Mouse (Mus musculus) 3134 (cell line): ENCODE measurements at regions not wholly inside any gene's neighbourhood (a gene's known extent, or its start where the extent isn't known, plus 50 kb on each side); places are given as distances from the start of the nearest gene placed in this dataset.

Experiments used
- DNase-seq: peaks from one replicate; pipeline ENCODE4 v3.0.0-alpha.2; 2011; ENCODE audit warnings: low spot score; ENCODE audit not compliant: insufficient read length; ENCODE audit errors: extremely low read depth

- no peak for DNase-seq
Observed at GRCm38 (mm10) chr3:35353920-35354319, 400.0 kb upstream of the Atp11b start.

DNA sequence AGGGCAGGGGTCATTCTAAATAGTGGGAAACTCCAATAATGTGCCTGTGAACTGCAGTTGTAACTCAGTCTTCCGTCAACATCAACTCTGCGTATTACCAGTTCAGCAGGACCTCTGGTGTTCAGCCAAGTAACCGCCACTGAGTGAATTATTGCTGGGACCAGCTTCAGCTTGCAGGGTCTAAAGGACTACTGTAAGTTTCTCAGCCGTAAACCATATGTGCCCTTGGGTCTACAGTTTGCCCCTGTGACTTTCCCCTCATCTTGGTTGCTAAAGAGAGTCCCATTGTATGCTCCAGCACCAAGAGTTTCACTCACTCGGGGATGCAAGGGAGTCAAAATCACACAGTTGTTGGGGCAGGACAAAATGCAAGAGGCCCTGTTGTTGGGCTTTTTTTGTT is 399.6 kb upstream of the Atp11b start:
- no peak for DNase-seq

DNA sequence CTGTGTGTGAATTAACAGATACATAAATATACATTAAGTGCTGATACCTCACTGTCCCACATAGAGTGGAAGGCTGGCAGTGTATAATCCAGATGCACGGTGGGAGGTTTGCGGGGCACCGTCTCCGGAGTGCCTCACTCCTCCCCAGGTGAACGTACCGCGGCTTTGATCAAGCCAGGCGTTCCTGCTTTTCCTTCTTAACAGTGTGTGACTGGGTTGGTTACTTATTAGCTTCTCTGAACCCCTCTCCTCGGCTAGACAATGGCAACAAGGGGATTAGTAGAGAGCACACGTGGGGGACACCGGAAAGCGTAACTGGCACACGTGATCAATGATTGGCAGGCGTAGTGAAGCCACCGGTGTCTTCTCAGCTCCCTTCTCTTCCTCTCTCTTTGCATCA is 396.8 kb upstream of the Atp11b start:
- DNase-seq: no peak

GRCm38 (mm10) chr3:35358541-35358940 is 395.4 kb upstream of the Atp11b start:
- DNase-seq: no peak

- DNase-seq: no peak
Observed at GRCm38 (mm10) chr3:35359288-35359687, 394.6 kb upstream of the Atp11b start.

DNA sequence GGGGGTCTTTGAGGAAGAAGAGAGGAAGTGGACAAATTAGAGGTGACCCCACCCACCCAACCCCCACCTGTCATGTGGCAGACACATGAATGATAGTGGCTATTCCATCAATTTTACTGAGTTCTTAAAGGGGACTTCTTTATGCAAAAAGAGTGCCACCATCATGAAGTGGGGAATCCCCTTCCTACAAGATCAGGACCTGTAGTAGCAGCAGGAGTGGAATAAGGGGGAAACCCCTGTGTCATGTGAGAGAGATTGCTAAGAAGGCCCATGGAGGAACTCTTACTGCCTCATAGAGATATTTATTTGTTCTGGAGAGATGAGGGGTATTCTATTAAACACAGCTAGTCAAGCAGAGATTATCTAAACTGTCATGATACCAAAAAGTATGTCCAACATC is 393.4 kb upstream of the Atp11b start:
- DNase-seq: no peak

DNA sequence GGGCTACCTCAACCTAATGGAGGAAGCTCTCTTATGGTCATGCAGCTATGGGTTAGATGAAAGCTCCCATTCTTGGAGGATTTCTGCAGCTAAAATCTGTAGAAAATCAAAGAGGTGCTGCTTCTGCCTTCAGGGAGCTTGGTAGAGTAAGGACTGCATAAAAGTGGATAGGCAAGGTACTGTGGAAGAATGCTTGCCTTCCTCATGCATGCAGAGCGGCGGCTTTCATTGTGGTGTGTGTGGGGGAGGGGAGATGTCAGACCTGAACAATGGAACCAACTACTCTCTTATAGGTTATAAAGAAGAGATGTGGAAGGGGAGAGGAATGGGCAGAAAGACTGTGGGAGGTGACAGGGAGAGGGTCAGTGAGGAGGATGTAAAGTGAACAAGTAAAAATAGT is 392.8 kb upstream of the Atp11b start:
- DNase-seq: no peak

DNA sequence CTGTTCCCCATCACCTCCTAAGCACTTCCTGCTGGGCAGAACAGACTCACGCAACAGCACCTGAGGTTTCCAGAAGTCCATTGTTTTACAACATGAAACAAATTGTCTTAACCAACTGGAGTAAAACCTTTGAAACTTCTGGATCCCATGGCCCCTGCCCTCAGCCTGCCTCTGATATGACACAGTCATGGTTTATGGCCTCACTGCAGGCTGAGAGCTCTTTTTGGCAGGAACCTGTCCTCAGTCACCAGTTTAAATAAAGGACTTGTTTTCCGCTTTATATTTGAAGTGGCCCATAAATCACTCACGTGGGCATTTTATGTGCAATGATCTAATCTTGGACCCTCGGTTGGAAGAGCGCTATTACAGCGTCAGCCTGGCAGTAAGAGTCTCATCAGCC is 388.5 kb upstream of the Atp11b start:
- DNase-seq: no peak

DNA sequence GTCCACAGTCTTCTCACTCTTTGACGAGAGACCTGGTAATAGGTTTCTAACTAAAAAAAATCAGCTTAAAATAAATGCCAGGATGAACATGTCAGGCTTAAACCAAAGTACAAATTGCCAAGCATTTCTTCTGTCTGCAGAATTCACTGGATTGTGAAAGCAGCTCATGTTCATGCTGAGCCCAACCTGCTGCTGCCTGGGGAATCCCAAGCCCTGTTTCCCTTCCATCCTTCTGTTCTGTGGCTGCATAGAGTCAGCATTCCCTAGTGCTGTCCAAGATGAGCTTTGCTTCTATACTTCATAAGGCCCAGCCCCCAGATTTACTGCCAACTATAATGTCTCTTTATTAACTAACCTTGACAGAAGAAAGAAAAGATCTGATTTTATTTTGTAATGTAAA is 381.6 kb upstream of the Atp11b start:
- DNase-seq: no peak

- DNase-seq: no peak
Observed at GRCm38 (mm10) chr3:35387386-35387785, 366.5 kb upstream of the Atp11b start.

- no peak for DNase-seq
Observed at GRCm38 (mm10) chr3:35392657-35393056, 361.2 kb upstream of the Atp11b start.

- DNase-seq: no peak
Observed at GRCm38 (mm10) chr3:35400213-35400612, 353.7 kb upstream of the Atp11b start.

- DNase-seq: no peak
Observed at GRCm38 (mm10) chr3:35402666-35403065, 351.2 kb upstream of the Atp11b start.

- no peak for DNase-seq
Observed at GRCm38 (mm10) chr3:35403952-35404351, 350.0 kb upstream of the Atp11b start.

DNA sequence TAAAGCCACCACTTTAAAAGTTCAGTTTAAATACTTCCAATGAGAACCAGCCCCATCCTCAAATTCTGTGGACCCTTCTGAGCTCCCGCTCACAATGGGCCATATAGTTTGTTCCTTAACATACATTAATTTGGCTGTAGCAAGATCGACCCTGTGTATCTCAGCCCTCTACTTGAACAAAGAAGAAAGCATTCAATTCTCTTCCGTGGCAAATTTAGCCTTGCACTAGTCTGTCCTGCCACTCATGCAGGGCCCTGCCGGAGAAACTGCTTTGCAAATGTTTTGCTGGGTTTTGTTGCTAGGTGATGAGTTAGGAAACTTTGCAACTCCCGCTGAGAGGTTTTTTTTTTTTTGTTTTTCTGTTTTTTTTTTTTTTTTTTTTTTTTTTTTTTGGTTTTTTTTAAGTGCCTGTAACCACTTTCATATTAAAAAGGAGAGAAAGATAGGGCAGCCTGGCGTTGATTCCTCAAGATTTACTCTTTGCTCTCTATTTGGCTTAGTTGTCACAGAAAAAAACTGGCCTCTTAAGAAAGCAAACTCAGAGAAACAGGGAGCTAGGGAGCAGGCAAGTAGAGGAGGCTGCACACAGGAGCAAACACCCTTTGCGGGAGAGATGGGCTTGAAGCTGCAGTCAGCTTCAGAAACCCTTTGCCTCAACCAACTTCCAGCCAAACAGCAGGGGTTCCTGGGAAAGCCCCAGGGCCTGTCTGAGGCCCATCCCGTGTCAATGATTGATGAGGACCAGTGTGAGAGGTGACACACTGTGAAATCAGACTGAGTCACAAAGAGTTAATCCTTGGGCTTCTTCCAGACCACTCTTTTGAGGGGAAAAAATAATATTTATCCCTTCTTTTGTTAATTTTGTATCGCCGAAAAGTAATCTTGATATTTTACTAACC is 349.2 kb upstream of the Atp11b start:
- DNase-seq: peak; percentile 26

DNA sequence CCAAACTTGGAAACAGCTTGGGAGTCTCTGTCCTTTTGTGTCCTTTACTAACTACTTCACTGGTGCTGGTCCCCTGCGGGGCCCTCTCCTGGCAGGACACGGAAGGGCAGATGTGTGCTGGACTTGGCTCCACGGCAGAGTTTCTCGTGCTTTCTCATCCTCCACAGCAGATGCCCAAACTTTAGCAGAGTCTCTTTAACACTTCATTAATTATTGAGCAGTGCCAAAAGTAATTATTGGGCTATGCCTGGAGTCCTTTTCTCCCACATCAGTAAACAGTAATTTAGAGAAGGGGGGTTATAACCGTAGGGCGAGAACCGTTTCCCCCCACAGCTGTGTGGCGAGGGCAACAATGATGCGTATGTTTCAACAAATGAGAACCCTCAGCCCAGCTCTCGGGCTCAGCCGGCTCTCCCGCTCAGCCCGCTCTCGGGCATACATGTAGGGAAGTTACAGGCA is 348.3 kb upstream of the Atp11b start:
- peak; percentile 39 for DNase-seq

DNA sequence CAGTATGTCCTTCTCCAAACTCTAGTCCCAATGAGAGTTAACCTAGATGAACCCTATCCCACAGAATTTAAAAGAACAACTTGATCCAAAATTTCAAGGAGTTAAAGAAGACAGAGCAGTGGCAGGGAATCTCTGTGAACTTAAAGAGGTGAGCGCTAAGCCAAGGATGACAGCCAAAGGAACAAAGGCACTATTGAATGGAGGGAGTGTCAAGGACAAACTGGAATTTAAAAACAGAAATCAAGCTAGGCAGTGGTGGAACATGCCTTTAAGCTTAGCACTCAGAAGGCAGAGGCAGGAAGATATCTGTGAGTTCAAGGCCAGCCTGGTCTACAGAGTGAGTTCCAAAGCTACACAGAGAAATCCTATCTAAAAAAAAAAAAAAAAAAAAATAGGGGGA is 316.2 kb upstream of the Atp11b start:
- no peak for DNase-seq

DNA sequence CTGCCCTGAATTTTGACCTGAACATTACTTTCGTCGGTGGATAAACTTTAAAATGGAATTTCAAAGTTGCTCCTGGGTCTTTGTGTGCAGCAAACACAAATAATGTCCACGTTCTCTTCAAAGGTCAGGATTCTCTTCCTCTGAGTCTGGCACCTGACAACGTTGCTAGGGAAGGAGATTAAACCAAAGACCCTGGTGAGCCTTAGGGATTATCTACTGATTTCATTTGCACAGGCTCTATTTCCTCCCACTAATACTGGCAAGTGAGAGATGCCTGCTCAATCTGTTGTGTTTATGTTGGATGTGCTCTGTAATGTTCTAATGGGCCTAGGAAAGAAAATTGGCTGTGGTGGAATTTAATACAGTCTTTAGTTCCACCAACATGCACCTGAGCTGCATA is 291.0 kb upstream of the Atp11b start:
- DNase-seq: no peak

DNA sequence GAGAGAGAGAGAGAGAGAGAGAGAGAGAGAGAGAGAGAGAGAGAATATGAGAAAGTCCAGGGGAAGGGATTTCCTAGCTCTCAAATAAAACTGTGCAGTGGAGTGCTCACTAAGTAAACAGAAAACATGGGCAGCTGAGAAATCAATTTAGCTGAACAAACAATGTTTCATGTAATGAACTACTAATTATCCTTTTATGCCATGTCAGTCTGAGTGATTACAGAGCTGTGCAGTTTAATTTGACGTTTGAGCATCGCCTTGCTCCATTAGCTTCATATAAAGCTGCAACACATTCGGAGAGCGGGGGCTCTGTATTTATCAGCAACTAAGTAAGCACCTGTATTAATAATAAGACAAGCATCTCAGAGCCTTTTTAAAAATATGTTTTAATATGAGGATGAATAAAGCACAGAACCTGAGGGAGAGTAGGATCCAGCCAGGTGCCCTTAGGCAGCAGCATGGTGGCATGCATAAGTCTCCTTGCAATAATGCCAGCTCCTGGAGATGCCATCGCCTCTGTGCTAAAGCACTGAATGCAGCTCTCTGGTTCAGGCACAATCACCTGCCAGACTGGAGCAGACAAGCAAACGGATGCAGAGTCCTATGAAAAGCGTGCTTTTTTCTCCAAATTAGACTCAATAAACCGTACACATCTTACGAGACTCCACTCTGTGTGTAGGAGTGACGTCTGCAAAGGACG is 289.5 kb upstream of the Atp11b start:
- no peak for DNase-seq

DNA sequence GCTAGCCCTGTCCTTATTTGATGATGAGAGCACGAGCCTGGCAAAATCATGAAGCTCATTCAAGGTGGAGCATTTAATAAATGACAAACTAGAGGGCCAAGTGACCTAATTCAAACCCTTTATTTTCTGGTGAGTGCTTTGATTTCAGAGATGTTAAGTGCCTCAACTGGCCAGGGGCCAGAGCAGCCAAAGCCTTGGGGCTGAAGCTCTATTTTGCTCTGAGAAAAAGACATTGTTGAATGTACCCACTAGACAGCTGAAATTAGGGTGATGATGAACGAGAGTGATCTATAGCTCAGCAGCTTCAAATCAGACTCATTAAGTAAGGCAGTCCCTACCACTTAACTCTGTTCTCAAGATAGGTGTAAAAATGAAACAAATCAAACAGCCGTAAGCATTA is 287.9 kb upstream of the Atp11b start:
- DNase-seq: no peak

- no peak for DNase-seq
Observed at GRCm38 (mm10) chr3:35473351-35473750, 280.6 kb upstream of the Atp11b start.

DNA sequence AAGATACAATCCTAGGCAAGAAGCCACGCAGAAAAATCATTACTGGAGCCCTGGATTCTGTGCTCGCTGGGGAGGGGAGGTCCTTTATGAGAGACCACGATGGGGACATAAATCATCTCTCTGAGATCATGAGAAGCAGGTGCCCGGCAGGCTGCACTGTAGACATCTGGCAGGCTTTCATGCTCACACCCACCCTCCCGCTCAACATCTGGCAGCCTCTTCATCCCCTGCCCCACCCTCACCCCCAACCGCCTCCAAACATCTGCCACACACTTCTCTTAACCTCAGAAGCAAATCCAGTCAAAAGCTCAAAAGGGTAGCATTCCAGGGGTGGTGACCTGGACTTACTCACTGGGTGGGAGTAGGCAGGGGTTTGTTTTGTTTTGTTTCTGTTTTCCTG is 279.5 kb upstream of the Atp11b start:
- DNase-seq: no peak
